Mouse (Mus musculus): ENCODE results near the gene Cap1.
"Not testable (repeated sequence)": the region's sequence is repeated elsewhere in the genome, so short reads cannot be mapped to it uniquely, and the experiment has no call there.

The Cap1 gene

GRCm38 (mm10) chr4:122837994-122838393 lies 47.9 kb downstream of the Cap1 start:
- no peak for DNase-seq (ENCODE audit: low read depth, low spot score)

- DNase-seq (ENCODE audit: low read depth, low spot score): no peak
Measured at GRCm38 (mm10) chr4:122837180-122837730, 48.6 kb downstream of the Cap1 start.

GRCm38 (mm10) chr4:122836403-122836775 lies 49.5 kb downstream of the Cap1 start:
- no peak for DNase-seq (ENCODE audit: low read depth, low spot score)

- DNase-seq (ENCODE audit: low read depth, low spot score): peak; percentile 60
Measured at GRCm38 (mm10) chr4:122835530-122836402, 50.1 kb downstream of the Cap1 start, which contains the start of gene Ppt1. Gene Ppt1 (plus strand): TSS chr4:122836242.

GRCm38 (mm10) chr4:122831888-122832287 lies 54.0 kb downstream of the Cap1 start:
- no peak for DNase-seq (ENCODE audit: low read depth, low spot score)

- no peak for DNase-seq (ENCODE audit: low read depth, low spot score)
Measured at GRCm38 (mm10) chr4:122829339-122829738, 56.5 kb downstream of the Cap1 start.

- DNase-seq (ENCODE audit: low read depth, low spot score): no peak
Measured at GRCm38 (mm10) chr4:122827651-122828050, 58.2 kb downstream of the Cap1 start.

- not testable (repeated sequence) for DNase-seq (ENCODE audit: low read depth, low spot score)
Measured at GRCm38 (mm10) chr4:122820941-122821340, 64.9 kb downstream of the Cap1 start.

GRCm38 (mm10) chr4:122816202-122816601 lies 69.7 kb downstream of the Cap1 start:
- DNase-seq (ENCODE audit: low read depth, low spot score): no peak

GRCm38 (mm10) chr4:122811824-122812223 lies 74.0 kb downstream of the Cap1 start:
- no peak for DNase-seq (ENCODE audit: low read depth, low spot score)

- DNase-seq (ENCODE audit: low read depth, low spot score): no peak
Measured at GRCm38 (mm10) chr4:122811180-122811579, 74.7 kb downstream of the Cap1 start.

Data from skeletal muscle tissue, adult 2 months (tissue).